Mouse (Mus musculus): Measurements from ENCODE around the gene Slc43a2. TPM values are rescaled to one million over a fixed set of nuclear protein-coding genes. Genes with fewer than 3 reads are reported as not detected.
"Not testable (repeated sequence)": the region's sequence is repeated elsewhere in the genome, so short reads cannot be mapped to it uniquely, and the experiment has no call there.

Slc43a2 gene
- total RNA-seq, 2 experiments from 2014 or later: 40.5 to 44.7 TPM

- no peak for DNase-seq (ENCODE audit: low spot score in 2 of 2)
These were observed 18.9 kb downstream of the Slc43a2 start for GRCm38 (mm10) chr11:75550200-75550946.

- no peak for DNase-seq (ENCODE audit: low spot score in 2 of 2)
These were observed 19.8 kb downstream of the Slc43a2 start for GRCm38 (mm10) chr11:75551321-75551720.

GRCm38 (mm10) chr11:75551961-75552441 is 20.5 kb downstream of the Slc43a2 start:
- DNase-seq (ENCODE audit: low spot score in 2 of 2): no peak

GRCm38 (mm10) chr11:75552906-75553482 is 21.5 kb downstream of the Slc43a2 start:
- no peak for DNase-seq (ENCODE audit: low spot score in 2 of 2)

GRCm38 (mm10) chr11:75556006-75556405 is 24.5 kb downstream of the Slc43a2 start:
- not testable (repeated sequence) for DNase-seq (ENCODE audit: low spot score in 2 of 2)

- no peak for DNase-seq (ENCODE audit: low spot score in 2 of 2)
These were observed 25.6 kb downstream of the Slc43a2 start for GRCm38 (mm10) chr11:75557142-75557541.

GRCm38 (mm10) chr11:75558101-75558500 is 26.6 kb downstream of the Slc43a2 start:
- no peak for DNase-seq (ENCODE audit: low spot score in 2 of 2)

- peak in 1 of 2 experiments; percentile 52 for DNase-seq (ENCODE audit: low spot score in 2 of 2)
These were observed 28.5 kb downstream of the Slc43a2 start for GRCm38 (mm10) chr11:75559870-75560504.

- DNase-seq (ENCODE audit: low spot score in 2 of 2): no peak
These were observed 29.3 kb downstream of the Slc43a2 start for GRCm38 (mm10) chr11:75560530-75561409.

GRCm38 (mm10) chr11:75561410-75561791 is 29.9 kb downstream of the Slc43a2 start:
- DNase-seq (ENCODE audit: low spot score in 2 of 2): no peak

GRCm38 (mm10) chr11:75562840-75563239 is 31.3 kb downstream of the Slc43a2 start:
- no peak for DNase-seq (ENCODE audit: low spot score in 2 of 2)

GRCm38 (mm10) chr11:75563851-75564548 is 32.5 kb downstream of the Slc43a2 start:
- no peak for DNase-seq (ENCODE audit: low spot score in 2 of 2)

- DNase-seq (ENCODE audit: low spot score in 2 of 2): no peak
These were observed 34.4 kb downstream of the Slc43a2 start for GRCm38 (mm10) chr11:75565849-75566248.

GRCm38 (mm10) chr11:75566276-75567196 is 35.0 kb downstream of the Slc43a2 start:
- DNase-seq (ENCODE audit: low spot score in 2 of 2): no peak

- DNase-seq (ENCODE audit: low spot score in 2 of 2): no peak
These were observed 36.0 kb downstream of the Slc43a2 start for GRCm38 (mm10) chr11:75567346-75568114.

GRCm38 (mm10) chr11:75568115-75568511 is 36.6 kb downstream of the Slc43a2 start:
- DNase-seq (ENCODE audit: low spot score in 2 of 2): no peak

GRCm38 (mm10) chr11:75568962-75569361 is 37.5 kb downstream of the Slc43a2 start:
- no peak for DNase-seq (ENCODE audit: low spot score in 2 of 2)

GRCm38 (mm10) chr11:75570375-75571125 is 39.1 kb downstream of the Slc43a2 start:
- DNase-seq (ENCODE audit: low spot score in 2 of 2): no peak

All from layer of hippocampus, postnatal 14 days (tissue).